Mouse (Mus musculus): ENCODE measurements at regions not wholly inside any gene's neighbourhood (a gene's known extent, or its start where the extent isn't known, plus 50 kb on each side); places are given as distances from the start of the nearest gene placed in this dataset.

DNA sequence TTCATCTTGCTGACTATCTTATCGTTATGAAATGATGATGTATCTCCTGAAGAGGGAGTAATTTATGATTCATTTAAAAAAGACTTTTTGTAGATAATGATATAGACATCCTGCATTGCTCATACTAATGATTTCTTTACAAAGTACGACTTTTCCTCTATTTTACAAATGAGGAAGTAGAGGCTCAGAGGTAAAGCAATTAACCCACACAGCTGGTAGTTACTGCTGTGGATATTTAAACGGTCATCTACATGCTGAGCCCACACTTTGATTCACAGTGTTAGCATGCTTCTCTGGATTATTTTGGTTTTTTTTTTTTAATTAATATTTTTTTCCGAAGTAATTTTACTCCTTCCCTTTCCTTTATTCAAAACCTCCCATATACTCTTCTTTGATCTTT is 348.7 kb upstream of the Galnt5 start:
- no peaks in the 10 kb centered on the region for H3K27me3 ChIP-seq (replicated peaks; ENCODE audit: control insufficient read depth, insufficient read depth, low read length)
- no peak overlapping the region for H3K4me2 ChIP-seq (ENCODE audit: low read depth, low read length)
- H3K36me3 ChIP-seq (ENCODE audit: control insufficient read depth, insufficient read depth, low read length) = no peaks in the 10 kb centered on the region
- WGBS = 78% methylated on average over 4 of the region's 4 CpGs
- no peaks in the 10 kb centered on the region for H3K4me1 ChIP-seq (ENCODE audit: control insufficient read depth, insufficient read depth, low read length)
- H3K4me3 ChIP-seq (ENCODE audit: low read length) = no peak overlapping the region
- no peak overlapping the region for H3K27ac ChIP-seq (ENCODE audit: low read length)
- H3K9ac ChIP-seq (ENCODE audit: low read depth, low read length) = no peak overlapping the region
- no peaks in the 10 kb centered on the region for H3K9me3 ChIP-seq (ENCODE audit: control insufficient read depth, low read length)
- ATAC-seq = no peak

- H3K4me2 ChIP-seq (ENCODE audit: low read depth, low read length) = no peak overlapping the region
- no peaks in the 10 kb centered on the region for H3K27me3 ChIP-seq (replicated peaks; ENCODE audit: control insufficient read depth, insufficient read depth, low read length)
- no peaks in the 10 kb centered on the region for H3K9me3 ChIP-seq (ENCODE audit: control insufficient read depth, low read length)
- no peak overlapping the region for H3K4me3 ChIP-seq (ENCODE audit: low read length)
- ATAC-seq = no peak
- 75% methylated on average over 4 of the region's 4 CpGs for WGBS
- H3K9ac ChIP-seq (ENCODE audit: low read depth, low read length) = no peak overlapping the region
- no peaks in the 10 kb centered on the region for H3K36me3 ChIP-seq (ENCODE audit: control insufficient read depth, insufficient read depth, low read length)
- H3K4me1 ChIP-seq (ENCODE audit: control insufficient read depth, insufficient read depth, low read length) = no peaks in the 10 kb centered on the region
- H3K27ac ChIP-seq (ENCODE audit: low read length) = no peak overlapping the region
These were observed 340.3 kb upstream of the Galnt5 start for GRCm38 (mm10) chr2:57657409-57657808.

DNA sequence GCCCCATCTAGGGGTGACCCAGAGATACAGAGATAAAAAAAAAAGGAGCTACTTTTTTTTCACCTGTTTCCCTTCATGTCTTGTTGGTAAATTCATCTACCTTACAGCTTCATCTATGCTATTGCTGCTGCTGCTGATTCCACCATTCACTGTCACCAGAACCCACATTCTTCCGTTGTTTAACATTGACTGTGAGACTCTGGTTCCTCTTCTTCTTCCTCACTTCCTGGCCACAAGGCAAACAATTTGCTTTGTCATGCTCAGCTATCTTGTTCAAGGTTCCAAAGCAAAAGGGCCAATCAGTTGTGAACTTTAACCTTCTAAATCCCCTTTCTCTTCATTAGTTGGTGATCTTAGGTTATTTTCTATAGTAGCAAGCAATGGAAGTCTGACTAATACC is 335.8 kb upstream of the Galnt5 start:
- H3K27me3 ChIP-seq (replicated peaks; ENCODE audit: control insufficient read depth, insufficient read depth, low read length) = no peaks in the 10 kb centered on the region
- H3K4me2 ChIP-seq (ENCODE audit: low read depth, low read length) = no peak overlapping the region
- no peaks in the 10 kb centered on the region for H3K4me1 ChIP-seq (ENCODE audit: control insufficient read depth, insufficient read depth, low read length)
- H3K9ac ChIP-seq (ENCODE audit: low read depth, low read length) = no peak overlapping the region
- H3K9me3 ChIP-seq (ENCODE audit: control insufficient read depth, low read length) = no peaks in the 10 kb centered on the region
- WGBS = 79% methylated on average over 1 of the region's 1 CpGs
- H3K4me3 ChIP-seq (ENCODE audit: low read length) = no peak overlapping the region
- H3K36me3 ChIP-seq (ENCODE audit: control insufficient read depth, insufficient read depth, low read length) = no peaks in the 10 kb centered on the region
- ATAC-seq = no peak
- no peak overlapping the region for H3K27ac ChIP-seq (ENCODE audit: low read length)

DNA sequence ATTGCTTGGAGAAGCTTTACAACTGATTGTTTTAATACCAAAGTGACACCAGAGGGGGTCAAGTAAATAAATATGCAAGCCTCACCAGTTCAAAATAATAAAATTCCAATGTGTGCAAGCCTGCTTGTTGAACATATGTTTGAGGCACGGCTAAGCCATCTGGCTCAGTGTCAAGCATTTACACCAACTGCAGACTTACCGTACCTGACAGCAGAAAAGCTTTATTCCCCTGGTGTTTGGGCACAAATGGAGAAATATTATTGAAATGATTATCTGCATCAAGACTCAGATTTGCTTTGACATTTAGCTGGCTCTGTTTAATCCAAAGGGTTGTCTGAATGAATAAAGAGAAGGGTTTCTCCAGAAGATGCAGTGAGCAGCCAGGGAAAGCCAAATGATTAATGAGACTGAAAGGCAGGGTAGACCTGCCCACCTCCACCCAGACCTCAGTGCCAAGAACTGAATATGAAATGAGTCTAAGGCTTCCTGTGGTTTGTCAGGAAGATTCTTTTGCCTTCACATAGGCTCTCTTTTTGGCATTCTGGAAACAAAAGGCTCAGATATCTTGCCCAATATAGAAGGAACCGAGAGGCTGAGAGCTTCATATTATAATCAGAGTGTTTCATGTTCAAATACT is 325.6 kb upstream of the Galnt5 start:
- WGBS = 56% methylated on average over 3 of the region's 3 CpGs
- no peaks in the 10 kb centered on the region for H3K27me3 ChIP-seq (replicated peaks; ENCODE audit: control insufficient read depth, insufficient read depth, low read length)
- H3K9ac ChIP-seq (ENCODE audit: low read depth, low read length) = no peak overlapping the region
- H3K4me3 ChIP-seq (ENCODE audit: low read length) = no peak overlapping the region
- ATAC-seq = no peak
- no peak overlapping the region for H3K4me2 ChIP-seq (ENCODE audit: low read depth, low read length)
- H3K27ac ChIP-seq (ENCODE audit: low read length) = no peak overlapping the region
- H3K36me3 ChIP-seq (ENCODE audit: control insufficient read depth, insufficient read depth, low read length) = no peaks in the 10 kb centered on the region
- H3K9me3 ChIP-seq (ENCODE audit: control insufficient read depth, low read length) = no peaks in the 10 kb centered on the region
- no peaks in the 10 kb centered on the region for H3K4me1 ChIP-seq (ENCODE audit: control insufficient read depth, insufficient read depth, low read length)

DNA sequence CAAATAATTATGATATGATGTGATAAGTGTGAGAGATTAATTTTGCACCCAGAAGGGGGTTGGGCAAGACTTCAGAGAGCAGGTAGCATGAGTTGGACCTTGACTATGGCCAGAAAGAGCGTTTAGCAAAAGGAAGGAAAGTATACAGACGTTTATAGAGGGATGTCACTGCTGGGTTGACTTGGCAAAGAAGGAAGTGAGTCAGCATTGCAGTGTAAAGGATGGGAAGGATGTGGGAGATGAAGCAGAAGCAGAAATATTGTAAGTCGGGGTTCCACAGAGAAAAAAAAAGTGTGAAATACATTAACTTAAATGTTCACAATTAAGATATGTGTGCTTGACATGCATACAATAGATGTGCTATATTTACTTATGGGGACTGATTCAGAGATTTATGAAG is 307.8 kb upstream of the Galnt5 start:
- no peaks in the 10 kb centered on the region for H3K36me3 ChIP-seq (ENCODE audit: control insufficient read depth, insufficient read depth, low read length)
- no peaks in the 10 kb centered on the region for H3K27me3 ChIP-seq (replicated peaks; ENCODE audit: control insufficient read depth, insufficient read depth, low read length)
- H3K4me2 ChIP-seq (ENCODE audit: low read depth, low read length) = no peak overlapping the region
- no peak overlapping the region for H3K4me3 ChIP-seq (ENCODE audit: low read length)
- no peaks in the 10 kb centered on the region for H3K4me1 ChIP-seq (ENCODE audit: control insufficient read depth, insufficient read depth, low read length)
- 70% methylated on average over 3 of the region's 3 CpGs for WGBS
- no peaks in the 10 kb centered on the region for H3K9me3 ChIP-seq (ENCODE audit: control insufficient read depth, low read length)
- no peak for ATAC-seq
- no peak overlapping the region for H3K27ac ChIP-seq (ENCODE audit: low read length)
- H3K9ac ChIP-seq (ENCODE audit: low read depth, low read length) = no peak overlapping the region

GRCm38 (mm10) chr2:57696992-57697772 is 300.5 kb upstream of the Galnt5 start:
- no peak overlapping the region for H3K27ac ChIP-seq (ENCODE audit: low read length)
- H3K9ac ChIP-seq (ENCODE audit: low read depth, low read length) = no peak overlapping the region
- WGBS = 41% methylated on average over 11 of the region's 11 CpGs
- no peaks in the 10 kb centered on the region for H3K27me3 ChIP-seq (replicated peaks; ENCODE audit: control insufficient read depth, insufficient read depth, low read length)
- H3K4me3 ChIP-seq (ENCODE audit: low read length) = no peak overlapping the region
- H3K4me2 ChIP-seq (ENCODE audit: low read depth, low read length) = no peak overlapping the region
- ATAC-seq = no peak
- H3K9me3 ChIP-seq (ENCODE audit: control insufficient read depth, low read length) = no peaks in the 10 kb centered on the region
- 0 out of 2 replicates have a peak, but pooled peaks cover 4% of the 10 kb centered on the region for H3K4me1 ChIP-seq (ENCODE audit: control insufficient read depth, insufficient read depth, low read length)
- H3K36me3 ChIP-seq (ENCODE audit: control insufficient read depth, insufficient read depth, low read length) = no peaks in the 10 kb centered on the region

GRCm38 (mm10) chr2:57698659-57699061 is 299.0 kb upstream of the Galnt5 start:
- Histone ChIP-seq H3K36me3 (ENCODE audit: control insufficient read depth, insufficient read depth, low read length) (no peaks in the 10 kb centered on the region), H3K27ac (ENCODE audit: low read length) (no peak overlapping the region), H3K9ac (ENCODE audit: low read depth, low read length) (peak overlapping the region; percentile 49; the same call in 1 of the 2 replicates), H3K4me1 (ENCODE audit: control insufficient read depth, insufficient read depth, low read length) (0 out of 2 replicates have a peak, but pooled peaks cover 4% of the 10 kb centered on the region), H3K27me3 (replicated peaks; ENCODE audit: control insufficient read depth, insufficient read depth, low read length) (no peaks in the 10 kb centered on the region), H3K4me3 (ENCODE audit: low read length) (peak overlapping the region; percentile 41), H3K9me3 (ENCODE audit: control insufficient read depth, low read length) (no peaks in the 10 kb centered on the region), H3K4me2 (ENCODE audit: low read depth, low read length) (peak overlapping the region; percentile 64)
- WGBS = 5% methylated on average over 11 of the region's 11 CpGs
- ATAC-seq = peak; percentile 69; the same call in 1 of the 2 replicates

- Histone ChIP-seq H3K4me3 (ENCODE audit: low read length) (peak overlapping the region; percentile 41; the same call in 1 of the 2 replicates), H3K27me3 (replicated peaks; ENCODE audit: control insufficient read depth, insufficient read depth, low read length) (no peaks in the 10 kb centered on the region), H3K36me3 (ENCODE audit: control insufficient read depth, insufficient read depth, low read length) (no peaks in the 10 kb centered on the region), H3K9ac (ENCODE audit: low read depth, low read length) (no peak overlapping the region), H3K27ac (ENCODE audit: low read length) (no peak overlapping the region), H3K4me1 (ENCODE audit: control insufficient read depth, insufficient read depth, low read length) (0 out of 2 replicates have a peak, but pooled peaks cover 4% of the 10 kb centered on the region), H3K4me2 (ENCODE audit: low read depth, low read length) (peak overlapping the region; percentile 64; the same call in 1 of the 2 replicates), H3K9me3 (ENCODE audit: control insufficient read depth, low read length) (no peaks in the 10 kb centered on the region)
- WGBS = 40% methylated on average over 4 of the region's 4 CpGs
- ATAC-seq = no peak
These were observed 298.5 kb upstream of the Galnt5 start for GRCm38 (mm10) chr2:57699226-57699625.

DNA sequence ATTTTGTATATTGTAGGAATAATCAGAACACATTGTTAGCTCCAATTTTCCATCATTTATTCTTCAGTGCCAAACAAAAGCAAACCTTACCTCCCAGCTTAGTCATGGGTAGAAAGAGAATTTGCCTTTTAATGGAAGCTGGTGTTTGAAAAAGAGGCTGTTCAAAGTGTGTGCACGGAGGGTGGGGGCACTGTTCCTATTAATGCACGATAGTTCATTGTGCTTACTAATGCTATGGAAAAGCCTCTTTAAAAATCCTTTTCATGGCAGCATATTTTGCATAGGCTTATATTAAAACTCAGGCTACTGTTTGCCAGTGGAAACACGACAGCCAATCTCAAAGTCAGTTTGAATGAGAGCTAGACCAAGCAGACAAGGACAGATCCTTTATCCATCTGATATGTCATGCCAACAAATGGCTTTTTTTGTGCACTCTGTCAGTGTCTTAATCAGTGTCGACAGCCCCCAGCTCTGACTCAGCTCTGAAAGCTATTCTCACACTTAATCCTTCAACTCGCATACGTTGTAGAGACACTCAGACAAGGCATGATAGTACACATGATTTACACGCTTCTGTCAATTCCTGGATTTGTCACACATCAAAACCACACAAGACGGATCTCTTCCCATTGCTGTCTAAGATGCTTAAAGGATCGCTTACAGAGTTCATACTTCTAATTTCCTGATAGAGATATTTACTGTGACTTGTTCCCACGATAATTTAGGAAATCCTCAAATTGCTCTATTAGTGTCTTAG is 280.8 kb upstream of the Galnt5 start:
- Histone ChIP-seq H3K9ac (ENCODE audit: low read depth, low read length) (no peak overlapping the region), H3K9me3 (ENCODE audit: control insufficient read depth, low read length) (no peaks in the 10 kb centered on the region), H3K36me3 (ENCODE audit: control insufficient read depth, insufficient read depth, low read length) (no peaks in the 10 kb centered on the region), H3K27me3 (replicated peaks; ENCODE audit: control insufficient read depth, insufficient read depth, low read length) (no peaks in the 10 kb centered on the region), H3K27ac (ENCODE audit: low read length) (no peak overlapping the region), H3K4me1 (ENCODE audit: control insufficient read depth, insufficient read depth, low read length) (no peaks in the 10 kb centered on the region), H3K4me2 (ENCODE audit: low read depth, low read length) (no peak overlapping the region), H3K4me3 (ENCODE audit: low read length) (no peak overlapping the region)
- WGBS = 70% methylated on average over 10 of the region's 10 CpGs
- ATAC-seq = no peak
